12 mouse cellular contexts compared by ENCODE assay signal in the genomic region with DNA sequence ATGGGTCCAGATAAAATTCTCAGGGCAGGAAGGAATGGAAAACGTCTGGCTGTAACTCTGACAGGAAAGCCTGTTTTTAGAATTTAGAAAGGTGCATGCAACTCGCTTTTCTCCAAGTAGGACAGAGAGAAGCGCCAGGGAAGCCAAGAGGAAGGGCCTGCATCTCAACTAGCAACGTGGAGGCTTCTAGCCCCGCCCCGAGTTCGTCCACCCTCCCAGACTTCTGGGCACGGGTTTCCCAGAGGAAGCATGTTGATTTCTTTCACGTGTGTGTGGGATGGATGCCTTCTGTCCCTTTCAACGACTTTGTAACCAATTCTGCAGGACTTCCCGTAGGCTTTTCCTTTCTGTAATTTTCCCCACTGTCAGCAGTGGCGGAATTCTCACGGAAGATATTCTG.
A peak's percentile ranks its signal among the peaks of the same experiment; 100 is the strongest.
DNase-seq lines count a peak whose midpoint lies in the region; ATAC-seq and TF ChIP-seq lines count a peak whose summit lies in the region.
"Had no signal": no experiment of that assay in that cellular context is flagged by ENCODE, and none has a peak within 500 bp of the region (broad histone marks: within the 10 kb centered on the region; RNA-seq: fewer than 3 reads in every experiment).

No protein-coding gene starts in this region.

- peak; percentile 86 for ATAC-seq in frontal cortex, adult (ENCODE audit: low TSS enrichment)
- no peak for ATAC-seq in neural tube, embryonic 15.5 days (ENCODE audit: low FRiP score)
- ATAC-seq in heart, postnatal 0 days (ENCODE audit: insufficient read depth, low read depth), result 0 out of 2 replicates have a peak, but pooled peaks have one; percentile 53
- ATAC-seq: forebrain, embryonic 13.5 days had no signal

- no peak for TF ChIP-seq CTCF in heart, postnatal 0 days (IDR thresholded peaks at IDR 0.05; ENCODE audit: low read depth)

- H3K9me3 ChIP-seq in neural tube, embryonic 15.5 days (replicated peaks), result no peaks in the 10 kb centered on the region
- no peaks in the 10 kb centered on the region for H3K9me3 ChIP-seq in heart, postnatal 0 days (replicated peaks; ENCODE audit: control insufficient read depth, low read length)
- H3K9me3 ChIP-seq: forebrain, embryonic 13.5 days; liver, embryonic 13.5 days had no signal

- peaks cover 13% of the 10 kb centered on the region; the same call in 1 of the 2 replicates for H3K4me1 ChIP-seq in neural tube, embryonic 15.5 days
- no peaks in the 10 kb centered on the region for H3K4me1 ChIP-seq in heart, postnatal 0 days (ENCODE audit: control insufficient read depth, insufficient read depth)

- no peaks in the 10 kb centered on the region for H3K27me3 ChIP-seq in neural tube, embryonic 15.5 days (replicated peaks)
- H3K27me3 ChIP-seq in heart, postnatal 0 days (ENCODE audit: control insufficient read depth, insufficient read depth, low read length), result no peaks in the 10 kb centered on the region; the same call in 1 of the 2 replicates
- H3K27me3 ChIP-seq: forebrain, embryonic 13.5 days; liver, embryonic 13.5 days had no signal

- 68% methylated on average over 13 of the region's 13 CpGs for WGBS in neural tube, embryonic 15.5 days
- WGBS in heart, postnatal 0 days, result 37% methylated on average over 13 of the region's 13 CpGs

- no peak overlapping the region for H3K9ac ChIP-seq in neural tube, embryonic 15.5 days (replicated peaks)
- no peak overlapping the region for H3K9ac ChIP-seq in heart, postnatal 0 days (replicated peaks; ENCODE audit: low read depth, low read length)
- H3K9ac ChIP-seq: forebrain, embryonic 13.5 days; liver, embryonic 13.5 days had no signal

- H3K4me3 ChIP-seq in neural tube, embryonic 15.5 days (replicated peaks), result no peak overlapping the region
- no peak overlapping the region for H3K4me3 ChIP-seq in heart, postnatal 0 days (ENCODE audit: low read depth, low read length)
- H3K4me3 ChIP-seq: forebrain, embryonic 13.5 days; liver, embryonic 13.5 days had no signal

- TF ChIP-seq EP300 in heart, postnatal 0 days (IDR thresholded peaks at IDR 0.05; ENCODE audit: low read depth), result no peak

- no peak for DNase-seq in frontal cortex, postnatal 10 days (ENCODE audit: low spot score in 2 of 2)
- DNase-seq in neural tube, embryonic 10.5 days (ENCODE audit: extremely low spot score, low spot score), result peak; percentile 8
- DNase-seq in heart, postnatal 0 days (ENCODE audit: low spot score), result peak; percentile 22
- peak; percentile 23 to 59 for DNase-seq in lung, postnatal 4 days
- DNase-seq in embryo, embryonic 11 days, result no peak
- no peak for DNase-seq in natural killer cell, adult 2 months (ENCODE audit: low spot score in 2 of 2)
- DNase-seq: kidney, adult 2 months; liver, embryonic 13.5 days; midbrain, embryonic 14.5 days had no signal

- H3K27ac ChIP-seq in neural tube, embryonic 15.5 days (replicated peaks), result no peak overlapping the region
- H3K27ac ChIP-seq in heart, postnatal 0 days (ENCODE audit: low read depth), result no peak overlapping the region
- H3K27ac ChIP-seq: forebrain, embryonic 13.5 days; liver, embryonic 13.5 days had no signal

- H3K36me3 ChIP-seq in neural tube, embryonic 15.5 days, result no peaks in the 10 kb centered on the region
- no peaks in the 10 kb centered on the region for H3K36me3 ChIP-seq in heart, postnatal 0 days (replicated peaks; ENCODE audit: control insufficient read depth, insufficient read depth, low read length)
- H3K36me3 ChIP-seq: liver, embryonic 13.5 days had no signal

- no peak overlapping the region for H3K4me2 ChIP-seq in neural tube, embryonic 15.5 days
- H3K4me2 ChIP-seq in heart, postnatal 0 days (ENCODE audit: low read depth, low read length), result peak overlapping the region; percentile 18
- H3K4me2 ChIP-seq: forebrain, embryonic 13.5 days; liver, embryonic 13.5 days had no signal

Comparison
In these comparisons a context has a peak if more than half of its experiments do, and no peak if none do; other contexts are left out.
1. DNase-seq: peak in neural tube, embryonic 10.5 days (single experiment), heart, postnatal 0 days (single experiment) and lung, postnatal 4 days (2 of 2); none in frontal cortex, postnatal 10 days (0 of 2), embryo, embryonic 11 days (single experiment) and natural killer cell, adult 2 months (0 of 2).